Mouse (Mus musculus) frontal cortex, postnatal 36 days (tissue): ENCODE results near the gene Grm1.

ENCODE experiments used
- DNase-seq, 2 experiments: peaks; one replicate each; pipeline ENCODE4 v3.0.0; 2022; ENCODE audit warnings: low spot score in 2 of 2

Grm1 gene

DNA sequence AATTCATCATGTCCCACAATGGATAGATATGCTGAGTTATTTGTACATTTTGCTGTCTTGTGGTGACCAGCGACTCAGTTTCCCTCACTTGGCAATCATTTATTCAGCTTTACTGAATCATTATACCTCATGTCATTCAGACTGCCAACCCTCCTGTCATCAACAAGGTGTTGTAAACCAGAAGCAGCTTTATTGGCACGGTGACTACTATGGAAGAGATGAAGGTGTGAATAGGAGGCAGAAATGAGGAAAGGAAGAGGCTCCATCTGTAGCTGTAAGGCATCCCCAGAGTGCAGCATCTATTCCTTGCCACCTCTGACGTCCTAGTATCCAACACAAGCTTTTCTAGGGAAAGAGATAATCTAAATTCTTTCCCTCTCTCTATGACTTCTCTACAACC is 247.3 kb downstream of the Grm1 start:
- no peak for DNase-seq

DNA sequence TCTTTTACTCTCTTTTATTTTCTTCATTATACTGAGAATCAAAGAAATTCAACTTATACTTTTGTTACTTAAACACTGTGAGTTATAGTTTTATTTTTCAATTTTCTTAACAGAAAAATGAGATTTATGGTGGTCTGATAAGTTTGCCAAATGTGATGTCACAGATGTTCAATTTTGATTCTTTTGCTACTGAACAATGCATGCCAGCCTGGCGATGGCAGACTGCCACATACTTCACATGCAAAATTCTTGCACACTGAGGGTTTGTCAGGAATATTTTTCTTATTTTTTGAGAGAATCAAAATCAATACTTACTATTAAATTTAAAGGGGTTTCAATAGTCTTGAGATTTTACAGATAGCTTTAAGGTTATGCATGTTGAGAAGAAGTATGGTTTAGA is 251.0 kb downstream of the Grm1 start:
- no peak for DNase-seq

DNA sequence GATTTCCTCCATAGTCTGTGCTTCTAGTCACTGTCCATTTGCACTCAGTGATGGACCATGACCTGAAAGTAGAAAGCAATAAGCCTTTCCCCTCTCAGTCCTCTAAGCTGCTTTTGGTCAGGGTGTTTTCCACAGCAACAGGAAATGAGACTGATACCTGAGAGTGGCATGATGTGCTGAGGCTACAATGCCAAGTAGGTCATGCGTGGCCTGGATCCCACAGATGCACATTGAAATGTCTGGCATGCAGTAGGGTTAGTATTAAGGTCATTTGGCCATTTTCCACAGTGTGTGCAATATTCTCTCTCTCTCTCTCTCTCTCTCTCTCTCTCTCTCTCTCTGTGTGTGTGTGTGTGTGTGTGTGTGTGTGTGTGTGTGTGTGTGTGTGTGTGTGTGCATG is 254.8 kb downstream of the Grm1 start:
- DNase-seq = no peak

DNA sequence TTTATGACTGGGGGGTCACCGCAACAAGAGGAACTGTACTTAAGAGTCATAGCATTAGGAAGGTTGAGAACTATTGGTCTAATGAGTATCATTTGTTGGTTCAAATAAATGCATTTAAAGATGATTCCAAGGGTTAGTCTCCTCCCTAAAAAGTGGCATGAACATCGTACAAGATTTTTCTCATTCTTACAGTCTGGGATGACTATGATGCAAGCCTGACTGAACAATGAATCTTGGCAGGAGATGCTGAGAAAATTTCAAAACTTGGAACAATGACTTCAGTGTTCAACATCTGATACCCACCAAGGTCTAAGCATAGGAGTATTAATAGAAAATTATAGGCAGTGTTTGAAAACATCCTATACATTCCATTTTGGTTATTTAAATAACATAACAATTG is 264.1 kb downstream of the Grm1 start:
- no peak for DNase-seq

DNA sequence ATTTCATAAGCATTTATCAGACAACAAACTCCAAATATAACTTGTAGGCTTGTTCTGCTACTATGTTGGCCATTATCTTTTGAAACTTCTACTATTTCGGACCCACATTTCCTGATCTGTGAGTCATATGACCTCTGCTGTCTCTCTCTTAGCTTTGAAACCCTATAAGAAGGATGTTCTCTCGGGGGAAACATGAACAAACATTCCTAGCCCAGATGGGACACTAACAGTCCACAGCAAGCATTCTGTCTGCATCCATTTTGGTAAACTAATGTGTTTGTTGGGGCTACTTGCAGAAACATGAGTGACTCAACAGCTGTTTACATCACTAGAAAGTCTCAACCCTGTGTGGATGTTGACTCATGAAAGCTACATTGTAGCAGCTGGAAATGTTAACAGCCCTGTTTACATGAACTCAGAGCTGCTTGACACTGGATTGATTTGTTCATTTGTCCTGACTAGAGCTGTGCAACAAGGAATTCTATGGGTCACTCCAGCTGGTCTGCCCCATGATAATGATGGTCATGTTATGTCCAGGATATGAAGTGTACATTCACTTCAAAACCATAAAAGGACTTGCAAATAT is 267.4 kb downstream of the Grm1 start:
- no peak for DNase-seq

DNA sequence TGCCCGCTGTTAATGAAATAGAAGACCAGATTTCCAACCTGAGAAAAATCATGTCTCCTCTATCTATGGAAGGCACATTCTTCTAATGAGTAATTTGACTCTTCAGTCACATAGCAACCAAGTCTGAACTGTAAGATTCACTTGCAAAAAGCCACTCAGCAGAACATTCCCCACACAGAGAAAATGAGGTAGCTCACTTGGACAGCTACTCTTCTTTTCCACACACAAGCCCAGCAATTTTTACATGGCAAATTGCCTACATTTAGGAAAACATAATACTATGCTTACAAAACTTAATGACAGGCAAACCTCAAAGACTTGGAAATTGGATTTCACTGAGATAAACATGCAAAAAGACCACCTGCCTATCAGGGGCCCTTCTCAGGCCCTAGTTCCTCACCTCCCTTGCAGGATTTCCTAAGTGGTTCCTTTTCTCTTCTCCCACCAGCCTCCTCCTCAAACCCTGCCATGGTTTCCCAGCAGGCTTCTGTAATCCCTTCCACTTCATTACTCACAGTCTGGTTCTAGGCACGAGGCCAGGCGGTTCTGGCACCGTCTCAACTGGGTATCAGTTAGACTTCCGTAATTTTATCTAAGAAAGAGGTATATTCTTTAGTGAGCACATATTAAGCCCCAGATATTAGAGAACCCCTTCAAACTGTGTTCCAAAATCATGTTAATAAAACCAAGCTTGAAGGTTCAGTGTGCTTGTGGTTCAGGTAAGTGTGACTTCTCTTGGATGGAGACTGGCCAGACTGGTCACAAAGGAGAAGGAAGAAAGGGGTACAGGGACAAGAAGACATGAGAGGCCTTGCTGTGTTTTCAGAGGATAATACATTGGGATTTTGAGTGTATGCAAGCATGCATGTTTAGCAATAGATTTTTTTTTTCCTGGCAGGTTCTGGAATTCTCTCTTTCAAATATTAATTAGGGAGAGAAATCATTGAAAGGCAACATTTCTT is 269.1 kb downstream of the Grm1 start:
- peak; percentile 65 to 69 for DNase-seq

DNA sequence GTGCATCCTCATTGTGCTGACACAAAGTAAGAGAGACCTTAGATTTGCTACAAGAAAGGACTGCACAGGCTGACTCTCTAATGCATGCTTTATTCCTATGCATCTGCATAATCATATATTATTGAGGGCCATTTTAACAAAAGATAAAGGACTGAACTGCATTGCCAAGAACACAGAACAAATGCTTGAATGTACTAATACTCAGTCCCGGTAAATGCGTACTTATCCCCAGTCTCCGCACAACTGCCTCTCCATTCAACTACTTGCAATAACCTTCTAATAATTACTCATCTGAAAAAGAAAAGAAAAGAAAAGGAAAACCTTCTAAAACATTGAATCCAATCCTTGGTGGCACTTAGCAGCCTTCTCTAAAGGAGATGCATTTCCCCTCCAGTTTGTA is 272.4 kb downstream of the Grm1 start:
- DNase-seq = no peak

DNA sequence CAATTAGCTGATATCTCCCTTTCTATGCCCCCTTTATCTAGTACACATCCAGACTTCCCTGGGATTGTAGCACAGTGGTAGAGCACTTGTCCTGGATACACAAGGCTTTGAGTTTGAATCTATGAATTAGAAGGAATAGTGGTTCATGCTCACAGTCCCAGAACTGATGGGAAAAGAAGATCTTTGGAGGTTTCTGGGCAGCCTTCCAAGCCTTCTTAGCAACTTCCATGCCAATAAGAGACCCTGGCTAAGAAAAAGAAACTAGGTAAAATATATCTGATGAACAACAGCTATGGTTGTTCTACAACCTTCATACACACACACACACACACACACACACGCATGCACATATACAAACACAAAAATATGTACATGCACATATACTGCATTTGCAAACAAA is 286.8 kb downstream of the Grm1 start:
- no peak for DNase-seq

DNA sequence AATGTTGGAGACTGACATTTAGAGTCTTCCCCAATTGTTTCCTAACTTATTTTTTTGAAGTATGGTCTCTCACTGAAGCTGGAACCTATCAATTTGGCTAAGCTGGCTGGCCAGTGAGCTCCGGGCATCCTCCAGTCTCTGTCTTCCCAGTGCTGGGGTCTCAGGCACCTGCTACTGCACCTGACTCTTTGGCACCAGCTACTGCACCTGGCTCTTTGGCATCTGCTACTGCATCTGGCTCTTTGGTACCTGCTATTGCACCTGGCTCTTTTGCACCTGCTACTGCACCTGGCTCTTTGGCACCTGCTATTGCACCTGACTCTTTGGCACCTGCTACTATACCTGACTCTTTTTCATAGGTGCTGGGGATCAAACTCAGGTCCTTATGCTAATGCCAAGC is 291.7 kb downstream of the Grm1 start:
- no peak for DNase-seq

DNA sequence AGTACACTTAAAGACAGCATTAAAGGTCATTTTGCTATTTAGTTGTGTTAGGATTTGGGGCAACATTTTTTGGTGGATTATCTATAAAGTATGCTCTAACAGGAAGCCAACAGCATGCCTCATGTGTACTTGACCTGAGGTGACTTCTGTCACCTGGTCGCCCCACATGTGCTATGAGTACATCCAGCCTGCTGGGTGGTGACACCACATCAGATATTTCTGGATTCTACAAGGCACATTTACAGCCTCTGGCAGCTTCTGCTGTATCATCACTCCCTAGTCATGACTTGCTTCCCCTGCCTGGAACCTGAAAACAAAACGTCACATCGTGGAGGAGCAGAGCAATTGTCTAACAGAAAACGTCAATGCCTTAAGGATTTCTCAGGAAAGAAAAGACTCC is 292.2 kb downstream of the Grm1 start:
- no peak for DNase-seq

DNA sequence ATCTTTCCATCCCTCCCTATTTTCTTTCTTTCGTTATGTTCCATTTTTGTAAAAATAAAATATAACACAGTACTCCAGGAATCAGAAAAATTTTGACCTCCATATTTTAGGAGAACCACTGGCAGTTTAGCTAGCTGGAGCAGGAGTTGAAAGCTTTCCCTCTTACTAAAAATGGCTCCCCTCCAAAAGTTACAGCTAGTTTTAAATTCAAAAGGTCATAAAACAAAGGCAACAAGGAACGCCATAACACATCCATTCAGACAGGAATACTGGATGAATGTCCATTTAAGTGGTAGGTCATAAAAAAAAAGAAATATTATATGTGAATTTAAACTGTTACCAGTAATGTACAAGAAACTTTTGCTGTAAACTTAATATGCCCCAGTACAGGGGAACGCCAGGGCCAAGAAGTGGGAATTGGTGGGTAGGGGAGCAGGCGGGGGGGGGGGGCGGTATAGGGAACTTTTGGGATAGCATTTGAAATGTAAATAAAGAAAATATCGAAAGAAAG is 294.2 kb downstream of the Grm1 start:
- no peak for DNase-seq

DNA sequence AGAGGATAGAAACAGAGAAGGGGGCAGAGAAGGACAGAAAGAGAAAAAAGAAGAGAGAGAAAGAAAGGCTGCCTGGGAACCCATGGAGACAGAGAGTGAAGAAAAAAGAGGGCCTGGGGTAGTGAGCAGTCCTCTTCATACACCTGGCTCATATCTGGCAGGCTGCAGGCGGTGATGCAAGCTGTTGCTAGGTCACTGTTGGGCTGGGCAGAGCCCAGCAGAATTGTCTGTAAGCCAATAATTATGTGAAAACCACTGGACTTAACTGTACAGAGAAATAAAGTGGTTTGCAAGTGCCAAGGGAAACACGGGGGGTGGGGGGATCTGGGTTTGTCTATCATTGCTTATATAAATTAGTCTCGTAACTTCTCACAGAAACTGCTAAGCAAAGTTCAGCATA is 297.0 kb downstream of the Grm1 start:
- no peak for DNase-seq

DNA sequence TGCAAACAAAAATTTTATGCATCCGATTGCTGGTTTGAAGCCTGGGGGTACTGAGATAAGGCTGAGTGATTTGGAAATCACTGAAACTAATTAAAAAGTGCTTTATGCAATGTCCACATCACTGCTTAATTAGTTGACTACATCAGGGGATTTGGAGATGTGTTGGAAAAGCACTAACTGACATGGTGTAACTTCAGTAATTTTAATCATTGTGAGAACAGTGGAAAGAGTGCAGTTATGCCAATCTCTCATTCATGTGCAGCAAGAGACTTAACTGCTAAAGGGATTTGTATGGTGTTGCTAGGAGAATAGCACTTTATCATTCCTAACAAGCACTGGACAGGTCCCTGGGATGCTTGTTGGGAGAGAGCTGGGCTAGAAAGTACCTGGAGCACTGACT is 307.3 kb downstream of the Grm1 start:
- no peak for DNase-seq

DNA sequence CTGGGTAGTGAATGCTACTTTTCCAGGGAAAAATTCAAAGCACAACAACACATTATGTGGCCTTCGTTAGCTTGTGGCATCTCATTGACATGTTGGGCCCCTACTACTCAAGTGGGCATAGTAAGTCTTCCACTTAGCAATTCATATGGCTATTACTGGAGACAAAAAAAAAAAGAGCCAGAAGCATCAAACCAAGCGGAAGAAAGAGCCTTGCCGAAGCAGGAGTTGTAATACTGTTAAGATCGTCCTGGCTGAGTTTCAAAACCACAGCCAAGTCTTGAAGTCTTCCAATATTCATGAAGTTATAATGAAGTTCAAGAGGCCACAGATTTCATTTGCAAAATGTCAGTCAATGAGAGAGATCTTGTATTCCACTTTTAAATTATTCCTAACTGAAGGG is 319.1 kb downstream of the Grm1 start:
- DNase-seq = no peak

DNA sequence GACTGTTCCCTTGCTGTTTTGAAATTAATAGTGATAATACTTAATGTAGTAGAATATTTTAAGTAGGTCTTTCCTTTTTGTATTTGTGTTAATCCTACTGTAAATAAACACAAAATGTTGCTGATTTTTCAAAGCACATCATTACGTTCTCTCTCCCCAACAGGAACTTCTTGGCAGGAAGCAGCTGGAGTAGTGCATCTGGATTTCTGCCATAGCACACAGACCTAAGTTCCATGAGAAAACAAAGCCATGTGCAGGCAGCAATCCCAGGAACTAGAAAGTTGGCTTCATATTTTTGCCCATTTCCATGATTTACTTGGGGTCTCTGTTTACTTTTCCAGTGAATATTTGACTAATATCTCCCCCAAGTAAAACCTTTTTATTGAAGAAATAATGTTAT is 320.9 kb downstream of the Grm1 start:
- DNase-seq = no peak

DNA sequence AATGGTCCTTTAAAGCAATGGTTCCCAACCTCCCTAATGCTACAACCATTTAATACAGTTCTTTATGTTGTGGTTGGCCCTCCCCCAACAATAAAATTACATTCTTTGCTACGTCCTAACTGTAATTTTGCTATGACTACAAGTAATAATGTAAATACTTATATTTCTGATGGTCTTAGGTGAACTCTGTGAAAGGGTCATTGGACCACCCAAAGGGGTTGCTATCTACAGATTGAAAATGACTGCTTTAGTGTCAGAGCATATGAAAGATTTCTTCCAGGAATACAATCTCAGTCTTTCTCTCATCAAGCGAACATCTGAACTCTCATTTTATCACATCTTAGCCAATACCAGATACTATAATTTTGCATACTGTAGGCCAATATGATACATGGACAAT is 321.4 kb downstream of the Grm1 start:
- no peak for DNase-seq

DNA sequence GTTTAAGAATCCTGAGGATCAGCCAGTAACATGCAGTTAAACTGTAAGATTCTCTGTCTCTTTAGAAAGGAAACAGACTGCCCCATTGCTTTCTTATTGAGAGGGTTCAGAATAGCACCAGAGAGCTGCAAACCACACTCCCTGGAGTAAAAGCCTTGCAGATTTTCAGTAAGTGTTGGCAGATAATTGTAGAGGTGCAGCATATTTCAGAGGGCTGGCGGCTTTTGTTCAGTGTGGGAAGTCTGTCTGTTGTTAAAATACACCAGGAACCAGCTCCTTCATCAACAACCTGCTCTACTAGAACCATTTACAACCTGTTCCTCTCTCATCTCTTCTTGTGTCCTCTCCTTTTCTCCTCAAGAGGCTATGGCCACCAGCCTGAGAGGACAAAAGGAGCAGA is 331.1 kb downstream of the Grm1 start:
- peak in 1 of 2 experiments; percentile 12 for DNase-seq

DNA sequence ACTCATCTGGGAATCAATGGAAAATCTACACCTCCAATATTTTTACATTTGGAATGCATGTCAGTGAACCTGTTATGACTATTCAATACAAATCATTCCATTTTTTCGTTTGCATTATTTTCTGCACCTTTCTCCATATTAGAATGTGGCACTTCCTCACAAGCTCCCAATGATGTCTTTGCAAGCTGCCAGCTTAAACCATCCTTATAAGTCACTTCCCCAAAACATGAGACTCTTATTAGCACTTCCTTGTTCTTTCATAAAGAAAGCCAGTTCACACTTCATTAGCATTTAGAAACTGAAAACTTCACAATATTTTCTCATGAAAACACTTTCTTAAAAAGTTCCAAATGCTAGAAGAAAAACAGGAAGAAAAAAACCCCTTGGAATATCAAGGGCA is 338.1 kb downstream of the Grm1 start:
- DNase-seq = no peak

DNA sequence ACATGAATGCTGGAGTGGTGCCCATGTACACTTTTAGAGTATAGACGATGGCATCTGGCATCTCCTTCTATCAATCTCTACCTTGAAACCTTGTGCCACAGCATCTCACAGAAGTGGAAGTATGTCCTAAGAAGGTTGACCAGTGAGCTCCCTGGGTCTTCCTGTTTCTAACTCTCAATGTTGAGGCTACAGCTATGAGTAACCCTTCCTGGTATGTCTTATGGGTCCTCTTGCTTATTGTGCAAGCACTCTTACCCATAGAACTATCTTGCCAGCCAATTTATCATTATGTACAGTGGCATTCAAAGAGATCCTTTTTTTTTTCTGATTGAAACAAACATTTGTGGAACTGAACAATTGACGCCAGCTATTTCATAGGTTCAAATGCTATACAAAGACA is 340.0 kb downstream of the Grm1 start:
- no peak for DNase-seq

DNA sequence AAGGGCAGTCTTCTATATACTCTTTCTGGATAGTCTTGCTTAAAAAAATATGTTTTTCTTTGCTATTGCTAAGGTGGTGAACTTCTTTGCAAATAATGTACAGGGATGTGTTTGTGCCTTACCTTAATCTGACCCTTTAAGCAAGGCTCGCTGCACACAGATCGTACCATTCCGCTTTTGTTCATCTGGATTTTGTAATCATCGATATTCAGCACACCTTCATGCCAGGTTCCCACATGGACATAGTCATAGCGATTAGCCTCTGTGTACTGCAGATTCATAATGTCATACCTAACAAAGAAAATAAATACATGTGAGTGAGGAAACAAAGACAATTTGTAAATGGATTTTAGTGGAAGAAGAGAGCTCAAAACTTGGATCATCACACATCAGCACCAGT is 340.8 kb downstream of the Grm1 start:
- no peak for DNase-seq

DNA sequence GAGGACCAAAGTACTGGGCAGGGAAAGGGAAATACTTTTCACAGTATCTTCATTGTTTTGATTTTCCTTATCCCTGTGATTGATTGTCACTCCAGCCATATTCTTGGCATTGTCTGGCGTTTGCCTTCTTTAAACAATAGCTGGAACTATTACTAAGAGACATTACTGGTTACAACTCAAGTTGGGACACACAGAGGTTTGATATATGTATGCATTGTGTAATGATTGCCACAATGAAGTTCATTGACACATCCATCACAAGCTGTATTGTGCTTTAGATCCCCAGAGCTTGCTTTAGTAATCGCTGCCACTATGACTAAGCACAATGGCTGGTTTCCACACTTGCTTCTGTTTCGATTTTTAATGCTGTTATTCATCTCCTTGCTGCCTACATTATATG is 341.4 kb downstream of the Grm1 start:
- no peak for DNase-seq

DNA sequence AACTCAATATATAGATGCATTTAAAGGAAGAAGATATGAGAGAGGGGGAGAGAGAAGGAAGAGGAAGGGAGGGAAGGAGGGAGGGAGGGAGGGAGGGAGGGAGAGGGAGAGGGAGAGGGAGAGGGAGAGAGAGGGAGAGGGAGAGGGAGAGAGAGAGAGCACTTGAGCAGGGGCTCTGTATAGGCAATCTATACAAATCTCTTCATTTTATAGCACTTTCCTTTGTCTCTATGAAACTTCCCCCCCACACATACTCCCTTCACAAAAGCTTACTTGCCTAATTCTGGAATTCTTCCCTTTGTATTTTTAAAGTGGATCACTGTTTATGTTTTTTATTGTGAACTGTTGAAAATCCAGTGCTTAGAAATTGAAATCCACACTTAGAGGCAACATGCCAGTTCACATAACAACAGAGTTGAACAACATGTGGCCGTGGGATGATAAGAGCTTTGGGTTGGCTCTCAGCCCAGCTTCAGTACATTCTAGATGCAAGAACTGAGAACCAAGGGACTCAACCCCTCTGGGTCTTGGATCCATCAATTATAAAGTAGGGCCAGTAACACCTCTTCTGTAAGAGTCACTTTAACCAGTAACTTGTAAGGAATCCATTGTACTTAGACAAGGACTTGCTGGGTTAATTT is 345.0 kb downstream of the Grm1 start:
- DNase-seq = peak; percentile 12 to 45

DNA sequence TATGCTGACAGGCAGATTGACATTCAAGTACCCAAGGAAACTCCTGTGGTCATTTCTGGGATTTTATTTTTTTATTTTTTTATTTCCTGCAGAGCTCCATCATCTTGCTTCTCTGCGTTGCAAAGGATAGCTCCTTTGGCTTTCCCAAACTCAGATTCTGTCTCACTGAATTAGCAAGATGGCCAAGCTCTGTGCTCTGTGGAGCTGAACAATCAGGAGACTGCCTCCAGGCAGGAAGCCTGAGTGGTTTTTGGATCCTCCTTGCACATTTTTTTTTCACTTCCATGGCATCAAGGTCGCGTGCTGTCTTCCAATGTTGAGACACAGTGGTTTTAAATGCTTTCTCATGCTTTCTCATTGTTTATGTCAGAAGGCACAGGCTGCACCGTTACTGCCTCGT is 347.6 kb downstream of the Grm1 start:
- DNase-seq = no peak
